In genomic region chr13:34727060-34727459, GRCm38 (mm10) we compare ENCODE assay signal across 17 mouse cellular contexts. TPM values are rescaled to one million over a fixed set of nuclear protein-coding genes. Genes with fewer than 3 reads are reported as not detected.
DNase-seq lines count a peak whose midpoint lies in the region; ATAC-seq and TF ChIP-seq lines count a peak whose summit lies in the region.
"Had no signal": no experiment of that assay in that cellular context is flagged by ENCODE, and none has a peak within 500 bp of the region (broad histone marks: within the 10 kb centered on the region; RNA-seq: fewer than 3 reads in every experiment).

No protein-coding gene starts in this region.

- H3K36me3 ChIP-seq in heart, adult 2 months (ENCODE audit: control insufficient read depth, insufficient read depth, low read length) = no peaks in the 10 kb centered on the region; the same call in 1 of the 2 replicates
- H3K36me3 ChIP-seq in kidney, embryonic 16.5 days (ENCODE audit: insufficient read depth, low read length) = no peaks in the 10 kb centered on the region
- H3K36me3 ChIP-seq in limb, embryonic 14.5 days (ENCODE audit: control insufficient read depth, insufficient read depth, low read length) = no peaks in the 10 kb centered on the region
- H3K36me3 ChIP-seq: midbrain, embryonic 10.5 days had no signal

- H3K79me2 ChIP-seq in heart, adult 2 months (replicated peaks; ENCODE audit: control insufficient read depth, insufficient read depth, low read length) = no peaks in the 10 kb centered on the region

- no peak overlapping the region for H3K4me3 ChIP-seq in heart, adult 2 months
- no peak overlapping the region for H3K4me3 ChIP-seq in kidney, embryonic 16.5 days (ENCODE audit: low read length)
- H3K4me3 ChIP-seq in limb, embryonic 14.5 days (replicated peaks; ENCODE audit: low read length) = no peak overlapping the region
- H3K4me3 ChIP-seq: midbrain, embryonic 10.5 days had no signal

- H3K4me2 ChIP-seq in kidney, embryonic 16.5 days (replicated peaks; ENCODE audit: low read depth, low read length) = no peak overlapping the region
- H3K4me2 ChIP-seq in limb, embryonic 14.5 days (replicated peaks; ENCODE audit: low read depth, low read length, severe bottlenecking) = no peak overlapping the region

- 98% methylated on average over 2 of the region's 2 CpGs for WGBS in heart, adult 2 months
- WGBS in kidney, embryonic 16.5 days = 83% methylated on average over 2 of the region's 2 CpGs
- WGBS in limb, embryonic 14.5 days = 89% methylated on average over 2 of the region's 2 CpGs

- no peak for TF ChIP-seq EP300 in heart, adult 2 months (IDR thresholded peaks at IDR 0.05; ENCODE audit: insufficient read depth, low read depth, low read length)

- CTCF ChIA-PET in Patski (lab: Charles Lee) = interaction anchor here (1.4 to 2.0 kb wide), 2 partner anchors 11 to 76 kb away, joined by 3 to 9 read pairs; no protein-coding TSS in a partner anchor

- POLR2A ChIA-PET in Patski (lab: Charles Lee) = interaction anchor here (0.6 to 2.7 kb wide), 4 partner anchors 62 to 112 kb away, joined by 3 to 7 read pairs (median 4); no protein-coding TSS in a partner anchor

- ATAC-seq in kidney, embryonic 16.5 days (ENCODE audit: low FRiP score, low TSS enrichment) = no peak
- ATAC-seq in Patski = no peak
- ATAC-seq in limb, embryonic 14.5 days (ENCODE audit: low FRiP score, low read depth) = no peak
- no peak for ATAC-seq in inflammation-experienced regulatory T-cells, adult 6 months

- in situ Hi-C loops in Patski (cut with MboI; ENCODE audit: low pct_unique_long_range_greater_than_20kb) = loop anchor here (5.0 kb wide), 1 partner anchor 75 kb away; the partner anchor contains the start of gene Pxdc1

- intact Hi-C loops in heart, adult 2 months (cut with DNase I) = loop anchor here (5.0 kb wide), 1 partner anchor 65 kb away; no protein-coding TSS in a partner anchor

- no peaks in the 10 kb centered on the region for H3K9me3 ChIP-seq in kidney, embryonic 16.5 days (ENCODE audit: low read length)
- peaks cover 3% of the 10 kb centered on the region; the same call in 1 of the 2 replicates for H3K9me3 ChIP-seq in limb, embryonic 14.5 days (ENCODE audit: control insufficient read depth, low read length)
- H3K9me3 ChIP-seq: midbrain, embryonic 10.5 days had no signal

- no peak for TF ChIP-seq POLR2A in heart, adult 2 months (IDR thresholded peaks at IDR 0.05; ENCODE audit: insufficient read depth, low read depth, low read length)
- TF ChIP-seq POLR2A in limb, embryonic 14.5 days (IDR thresholded peaks at IDR 0.05; ENCODE audit: borderline replicate concordance, extremely low read depth, insufficient read depth, insufficient read length) = no peak

- H3K4me1 ChIP-seq in heart, adult 2 months (ENCODE audit: control insufficient read depth, insufficient read depth, low read length) = peaks cover 12% of the 10 kb centered on the region
- H3K4me1 ChIP-seq in kidney, embryonic 16.5 days (ENCODE audit: insufficient read depth, low read length) = peaks cover 28% of the 10 kb centered on the region
- peaks cover 28% of the 10 kb centered on the region for H3K4me1 ChIP-seq in limb, embryonic 14.5 days (ENCODE audit: control insufficient read depth, insufficient read depth, low read length)

- DNase-seq in heart, adult 2 months = no peak
- no peak for DNase-seq in heart, adult 18-20 months
- no peak for DNase-seq in kidney, adult 18-20 months
- no peak for DNase-seq in Patski (ENCODE audit: low read depth, low spot score)
- no peak for DNase-seq in limb, embryonic 14.5 days (ENCODE audit: low spot score)
- DNase-seq in thymus, postnatal 36 days = no peak
- DNase-seq: kidney, postnatal 36 days; lung, adult 18-20 months; retina, postnatal 1 day had no signal

- H3K27ac ChIP-seq in heart, adult 2 months = no peak overlapping the region
- H3K27ac ChIP-seq in kidney, embryonic 16.5 days (ENCODE audit: low read length) = peak overlapping the region; percentile 83; the same call in 1 of the 2 replicates
- H3K27ac ChIP-seq in limb, embryonic 14.5 days (replicated peaks; ENCODE audit: low read depth, low read length) = peak overlapping the region; percentile 3; the same call in 1 of the 2 replicates

- H3K27me3 ChIP-seq in heart, adult 2 months (ENCODE audit: control insufficient read depth, insufficient read depth, low read length) = no peaks in the 10 kb centered on the region
- H3K27me3 ChIP-seq in kidney, embryonic 16.5 days (ENCODE audit: insufficient read depth, low read length) = no peaks in the 10 kb centered on the region
- no peaks in the 10 kb centered on the region for H3K27me3 ChIP-seq in Patski
- no peaks in the 10 kb centered on the region for H3K27me3 ChIP-seq in limb, embryonic 14.5 days (ENCODE audit: control insufficient read depth, insufficient read depth, low read length)

- peak; percentile 36 for TF ChIP-seq CTCF in heart, adult 2 months (IDR thresholded peaks at IDR 0.05)
- peak; percentile 46 for TF ChIP-seq CTCF in Patski (IDR thresholded peaks at IDR 0.05)

- H3K9ac ChIP-seq in heart, adult 2 months (ENCODE audit: low read depth, low read length) = no peak overlapping the region
- H3K9ac ChIP-seq in kidney, embryonic 16.5 days (replicated peaks; ENCODE audit: low read length) = no peak overlapping the region
- no peak overlapping the region for H3K9ac ChIP-seq in limb, embryonic 14.5 days (ENCODE audit: low read depth, low read length, severe bottlenecking)

RNA-seq across cellular contexts. Expression of gene Fam50b, which starts 7.6 kb away (rescaled TPM):
- total RNA-seq in heart, adult 2 months (2021) = not detected
- 0.18 TPM in 1 of 2 replicates, not detected in the other for polyA plus RNA-seq in heart, adult 2 months (2012; rRNA removed)
- not detected for total RNA-seq in heart, adult 18-20 months (2021)
- polyA plus RNA-seq in kidney, embryonic 16.5 days (2015; fragmentation: Nextera tagmentation; extraction: Ambion mirVana) = not detected in 2 replicates
- polyA plus RNA-seq in Patski (2021) = not detected
- not detected in 2 replicates for polyA plus RNA-seq in limb, embryonic 14.5 days (2012; rRNA removed)
- not detected in 2 replicates for polyA plus RNA-seq in limb, embryonic 14.5 days (2014; fragmentation: Nextera tagmentation; extraction: Ambion mirVana)
- polyA plus RNA-seq in inflammation-experienced regulatory T-cells, adult 6 months (2017; shearing (Covaris generic)) = not detected
- total RNA-seq: adrenal gland, adult 18-20 months; granulocyte monocyte progenitor cell, adult 5-6 weeks; left cerebral cortex, postnatal 10 days had no signal
- polyA plus RNA-seq: midbrain, embryonic 10.5 days; spleen, adult 2 months; thymus, postnatal 0 days had no signal
